8 mouse cellular contexts compared by ENCODE assay signal in genomic region chr3:146405213-146406006, GRCm38 (mm10). TPM values are rescaled to one million over a fixed set of nuclear protein-coding genes. Genes with fewer than 3 reads are reported as not detected.
DNase-seq lines count a peak whose midpoint lies in the region; ATAC-seq and TF ChIP-seq lines count a peak whose summit lies in the region.

No protein-coding gene starts in this region.

- H3K4me1 ChIP-seq in erythroblast, embryonic 14.5 days (ENCODE audit: control insufficient read depth) = peaks cover 61% of the 10 kb centered on the region
- H3K4me1 ChIP-seq in limb, embryonic 15.5 days = peaks cover 21% of the 10 kb centered on the region
- H3K4me1 ChIP-seq in stomach, embryonic 15.5 days = peaks cover 3% of the 10 kb centered on the region

- peak overlapping the region; percentile 100 for H3ac ChIP-seq in C2C12 (ENCODE audit: control insufficient read depth, insufficient read length, low read depth)

- no peak for TF ChIP-seq CTCF in C2C12 (IDR thresholded peaks at IDR 0.05; ENCODE audit: control insufficient read depth, insufficient read depth, insufficient read length)

- H3K9me3 ChIP-seq in erythroblast, embryonic 14.5 days (ENCODE audit: control insufficient read depth, low read length) = peaks cover 5% of the 10 kb centered on the region; the same call in 1 of the 2 replicates
- H3K9me3 ChIP-seq in limb, embryonic 15.5 days = no peaks in the 10 kb centered on the region
- no peaks in the 10 kb centered on the region for H3K9me3 ChIP-seq in stomach, embryonic 15.5 days

- WGBS in limb, embryonic 15.5 days = 16% methylated on average over 18 of the region's 18 CpGs
- WGBS in stomach, embryonic 15.5 days = 26% methylated on average over 18 of the region's 18 CpGs

- H3K79me2 ChIP-seq in C2C12 (ENCODE audit: control insufficient read depth, insufficient read depth) = peaks cover 50% of the 10 kb centered on the region

- no peak for ATAC-seq in limb, embryonic 15.5 days (ENCODE audit: insufficient number of reproducible peaks, low FRiP score, low TSS enrichment, low read depth)
- peak; percentile 69 for ATAC-seq in stomach, embryonic 15.5 days (ENCODE audit: insufficient read depth, low FRiP score, low read depth)

- no peaks in the 10 kb centered on the region for H3K27me3 ChIP-seq in C2C12 (ENCODE audit: control insufficient read depth, insufficient read depth, insufficient read length)
- H3K27me3 ChIP-seq in erythroblast, embryonic 14.5 days (ENCODE audit: control insufficient read depth) = no peaks in the 10 kb centered on the region
- no peaks in the 10 kb centered on the region for H3K27me3 ChIP-seq in limb, embryonic 15.5 days
- H3K27me3 ChIP-seq in stomach, embryonic 15.5 days (replicated peaks) = no peaks in the 10 kb centered on the region

- H3K36me3 ChIP-seq in C2C12 (ENCODE audit: control insufficient read depth, insufficient read depth) = no peaks in the 10 kb centered on the region
- H3K36me3 ChIP-seq in erythroblast, embryonic 14.5 days (ENCODE audit: control insufficient read depth) = peaks cover 61% of the 10 kb centered on the region
- H3K36me3 ChIP-seq in limb, embryonic 15.5 days = no peaks in the 10 kb centered on the region
- 0 out of 2 replicates have a peak, but pooled peaks cover 3% of the 10 kb centered on the region for H3K36me3 ChIP-seq in stomach, embryonic 15.5 days

- H3K4me3 ChIP-seq in C2C12 (ENCODE audit: insufficient read depth, poor library complexity, severe bottlenecking) = peak overlapping the region; percentile 64
- peak overlapping the region; percentile 94 for H3K4me3 ChIP-seq in erythroblast, embryonic 14.5 days (replicated peaks)
- peak overlapping the region; percentile 98 for H3K4me3 ChIP-seq in limb, embryonic 15.5 days
- peak overlapping the region; percentile 95 for H3K4me3 ChIP-seq in stomach, embryonic 15.5 days (replicated peaks)

- H3K27ac ChIP-seq in limb, embryonic 15.5 days = peak overlapping the region; percentile 85
- peak overlapping the region; percentile 83 for H3K27ac ChIP-seq in stomach, embryonic 15.5 days

- DNase-seq in gastrocnemius, adult 18-20 months (ENCODE audit: low spot score) = peak; percentile 2
- no peak for DNase-seq in gastrocnemius, postnatal 25 days
- DNase-seq in left cerebral cortex, adult 9 months (ENCODE audit: low spot score in 2 of 2) = no peak
- DNase-seq in adrenal gland, adult 2 months = no peak

- peak overlapping the region; percentile 78 for H3K9ac ChIP-seq in limb, embryonic 15.5 days
- peak overlapping the region; percentile 81 for H3K9ac ChIP-seq in stomach, embryonic 15.5 days

- peak overlapping the region; percentile 95 for H3K4me2 ChIP-seq in limb, embryonic 15.5 days
- peak overlapping the region; percentile 88 for H3K4me2 ChIP-seq in stomach, embryonic 15.5 days

- peaks cover 11% of the 10 kb centered on the region for H3K79me3 ChIP-seq in C2C12 (ENCODE audit: low read depth)

TF ChIP-seq in C2C12, 6 proteins besides CTCF, POLR2A, EP300 and RAD21:
- no peak for TF ChIP-seq CEBPB (IDR thresholded peaks at IDR 0.05; ENCODE audit: low read depth)
- TF ChIP-seq MAX (IDR thresholded peaks at IDR 0.05) = no peak
- no peak for TF ChIP-seq MYOD1 (IDR thresholded peaks at IDR 0.05; ENCODE audit: control insufficient read depth, insufficient read length, low read depth)
- no peak for TF ChIP-seq USF1 (IDR thresholded peaks at IDR 0.05; ENCODE audit: low read depth)
- TF ChIP-seq MYOG (IDR thresholded peaks at IDR 0.05; ENCODE audit: control insufficient read depth, extremely low read depth, insufficient read length) = no peak
- no peak for TF ChIP-seq FOSL1 (IDR thresholded peaks at IDR 0.05; ENCODE audit: insufficient read depth, low read length, poor library complexity, severe bottlenecking)

RNA-seq across cellular contexts. Expression of gene Ssx2ip, which starts 1.0 kb away (rescaled TPM):
- 10 to 100 TPM; 26.8 to 30.2 TPM for total RNA-seq in gastrocnemius, adult 18-20 months (2021)
- 10 to 100 TPM; 23.5 to 27.0 TPM for total RNA-seq in gastrocnemius, postnatal 25 days (2021)
- polyA plus RNA-seq in C2C12 (2012; fragmentation: generic; extraction: Trizol) = 9.5 TPM
- polyA plus RNA-seq in erythroblast, embryonic 14.5 days (2012) = 5.3 and 7.2 TPM in 2 replicates
- polyA plus RNA-seq in limb, embryonic 15.5 days (2015; fragmentation: Nextera tagmentation; extraction: Ambion mirVana) = 25.4 and 25.6 TPM in 2 replicates
- polyA plus RNA-seq in stomach, embryonic 15.5 days (2015; fragmentation: Nextera tagmentation; extraction: Ambion mirVana) = 31.2 and 35.9 TPM in 2 replicates
- total RNA-seq in adrenal gland, adult 2 months (2021) = 10 to 100 TPM in 1 of 2 experiments, 1 to 10 TPM in 1; 5.1 to 10.1 TPM
- polyA plus RNA-seq in adrenal gland, adult 2 months (2012; rRNA removed) = 1.5 and 1.6 TPM in 2 replicates

RNA-seq across cellular contexts. Expression of gene Ctbs, which starts 44.2 kb away (rescaled TPM):
- total RNA-seq in gastrocnemius, adult 18-20 months (2021) = 1 to 10 TPM; 3.6 to 4.9 TPM
- total RNA-seq in gastrocnemius, postnatal 25 days (2021) = 1 to 10 TPM; 3.3 to 3.8 TPM
- polyA plus RNA-seq in C2C12 (2012; fragmentation: generic; extraction: Trizol) = 1.5 TPM
- 0.36 and 0.53 TPM in 2 replicates for polyA plus RNA-seq in erythroblast, embryonic 14.5 days (2012)
- polyA plus RNA-seq in limb, embryonic 15.5 days (2015; fragmentation: Nextera tagmentation; extraction: Ambion mirVana) = 10.1 and 10.4 TPM in 2 replicates
- polyA plus RNA-seq in stomach, embryonic 15.5 days (2015; fragmentation: Nextera tagmentation; extraction: Ambion mirVana) = 10.9 and 11.3 TPM in 2 replicates
- 1 to 10 TPM; 9.4 to 9.6 TPM for total RNA-seq in adrenal gland, adult 2 months (2021)
- 2.7 and 3.2 TPM in 2 replicates for polyA plus RNA-seq in adrenal gland, adult 2 months (2012; rRNA removed)
